Mouse (Mus musculus): ENCODE measurements around the gene Trim2. TPM values are rescaled to one million over a fixed set of nuclear protein-coding genes. Genes with fewer than 3 reads are reported as not detected.
A peak's percentile ranks its signal among the peaks of the same experiment; 100 is the strongest.

Gene Trim2
- polyA plus RNA-seq, 1 experiment, result 2.4 TPM

GRCm38 (mm10) chr3:84261863-84262262 lies 44.8 kb downstream of the Trim2 start:
- Histone ChIP-seq H3K79me2 (ENCODE audit: control insufficient read depth, insufficient read depth) (no peaks in the 10 kb centered on the region), H3K36me3 (ENCODE audit: control insufficient read depth, insufficient read depth) (no peaks in the 10 kb centered on the region), H3K27me3 (ENCODE audit: control insufficient read depth, insufficient read depth, insufficient read length) (peaks cover 5% of the 10 kb centered on the region), H3K79me3 (ENCODE audit: low read depth) (no peaks in the 10 kb centered on the region), H3K4me3 (ENCODE audit: insufficient read depth, poor library complexity, severe bottlenecking) (no peak overlapping the region), H3ac (ENCODE audit: control insufficient read depth, insufficient read length, low read depth) (no peak overlapping the region)
- TF ChIP-seq MYOD1 (IDR thresholded peaks at IDR 0.05; ENCODE audit: control insufficient read depth, insufficient read length, low read depth) (no peak), FOSL1 (IDR thresholded peaks at IDR 0.05; ENCODE audit: insufficient read depth, low read length, poor library complexity, severe bottlenecking) (no peak), CTCF (IDR thresholded peaks at IDR 0.05; ENCODE audit: control insufficient read depth, insufficient read depth, insufficient read length) (no peak), USF1 (IDR thresholded peaks at IDR 0.05; ENCODE audit: low read depth) (no peak), MYOG (IDR thresholded peaks at IDR 0.05; ENCODE audit: control insufficient read depth, extremely low read depth, insufficient read length) (no peak), CEBPB (IDR thresholded peaks at IDR 0.05; ENCODE audit: low read depth) (no peak), MAX (IDR thresholded peaks at IDR 0.05) (no peak)

GRCm38 (mm10) chr3:84260837-84261236 lies 45.8 kb downstream of the Trim2 start:
- no peak overlapping the region for H3K4me3 ChIP-seq (ENCODE audit: insufficient read depth, poor library complexity, severe bottlenecking)
- H3K79me2 ChIP-seq (ENCODE audit: control insufficient read depth, insufficient read depth), result no peaks in the 10 kb centered on the region
- H3K79me3 ChIP-seq (ENCODE audit: low read depth), result no peaks in the 10 kb centered on the region
- H3K36me3 ChIP-seq (ENCODE audit: control insufficient read depth, insufficient read depth), result no peaks in the 10 kb centered on the region
- H3K27me3 ChIP-seq (ENCODE audit: control insufficient read depth, insufficient read depth, insufficient read length), result peaks cover 5% of the 10 kb centered on the region
- no peak overlapping the region for H3ac ChIP-seq (ENCODE audit: control insufficient read depth, insufficient read length, low read depth)
- no peak for TF ChIP-seq USF1 (IDR thresholded peaks at IDR 0.05; ENCODE audit: low read depth)
- no peak for TF ChIP-seq MYOG (IDR thresholded peaks at IDR 0.05; ENCODE audit: control insufficient read depth, extremely low read depth, insufficient read length)
- no peak for TF ChIP-seq CEBPB (IDR thresholded peaks at IDR 0.05; ENCODE audit: low read depth)
- no peak for TF ChIP-seq FOSL1 (IDR thresholded peaks at IDR 0.05; ENCODE audit: insufficient read depth, low read length, poor library complexity, severe bottlenecking)
- no peak for TF ChIP-seq CTCF (IDR thresholded peaks at IDR 0.05; ENCODE audit: control insufficient read depth, insufficient read depth, insufficient read length)
- no peak for TF ChIP-seq MAX (IDR thresholded peaks at IDR 0.05)
- TF ChIP-seq MYOD1 (IDR thresholded peaks at IDR 0.05; ENCODE audit: control insufficient read depth, insufficient read length, low read depth), result no peak

GRCm38 (mm10) chr3:84260024-84260535 lies 46.6 kb downstream of the Trim2 start:
- Histone ChIP-seq H3K79me3 (ENCODE audit: low read depth) (no peaks in the 10 kb centered on the region), H3ac (ENCODE audit: control insufficient read depth, insufficient read length, low read depth) (no peak overlapping the region), H3K27me3 (ENCODE audit: control insufficient read depth, insufficient read depth, insufficient read length) (no peaks in the 10 kb centered on the region), H3K79me2 (ENCODE audit: control insufficient read depth, insufficient read depth) (no peaks in the 10 kb centered on the region), H3K36me3 (ENCODE audit: control insufficient read depth, insufficient read depth) (no peaks in the 10 kb centered on the region), H3K4me3 (ENCODE audit: insufficient read depth, poor library complexity, severe bottlenecking) (peak overlapping the region; percentile 43)
- TF ChIP-seq CEBPB (IDR thresholded peaks at IDR 0.05; ENCODE audit: low read depth), result no peak

GRCm38 (mm10) chr3:84259281-84260023 lies 47.2 kb downstream of the Trim2 start:
- Histone ChIP-seq H3K79me2 (ENCODE audit: control insufficient read depth, insufficient read depth) (no peaks in the 10 kb centered on the region), H3K27me3 (ENCODE audit: control insufficient read depth, insufficient read depth, insufficient read length) (no peaks in the 10 kb centered on the region), H3K79me3 (ENCODE audit: low read depth) (no peaks in the 10 kb centered on the region), H3K4me3 (ENCODE audit: insufficient read depth, poor library complexity, severe bottlenecking) (peak overlapping the region; percentile 43), H3K36me3 (ENCODE audit: control insufficient read depth, insufficient read depth) (no peaks in the 10 kb centered on the region), H3ac (ENCODE audit: control insufficient read depth, insufficient read length, low read depth) (peak overlapping the region; percentile 92)
- peak; percentile 12 for TF ChIP-seq MAX (IDR thresholded peaks at IDR 0.05)
- no peak for TF ChIP-seq USF1 (IDR thresholded peaks at IDR 0.05; ENCODE audit: low read depth)

GRCm38 (mm10) chr3:84258518-84259031 lies 48.1 kb downstream of the Trim2 start:
- TF ChIP-seq FOSL1 (IDR thresholded peaks at IDR 0.05; ENCODE audit: insufficient read depth, low read length, poor library complexity, severe bottlenecking) (no peak), USF1 (IDR thresholded peaks at IDR 0.05; ENCODE audit: low read depth) (no peak), CTCF (IDR thresholded peaks at IDR 0.05; ENCODE audit: control insufficient read depth, insufficient read depth, insufficient read length) (no peak), MAX (IDR thresholded peaks at IDR 0.05) (no peak), MYOG (IDR thresholded peaks at IDR 0.05; ENCODE audit: control insufficient read depth, extremely low read depth, insufficient read length) (no peak), MYOD1 (IDR thresholded peaks at IDR 0.05; ENCODE audit: control insufficient read depth, insufficient read length, low read depth) (no peak), CEBPB (IDR thresholded peaks at IDR 0.05; ENCODE audit: low read depth) (no peak)
- Histone ChIP-seq H3ac (ENCODE audit: control insufficient read depth, insufficient read length, low read depth) (no peak overlapping the region), H3K36me3 (ENCODE audit: control insufficient read depth, insufficient read depth) (no peaks in the 10 kb centered on the region), H3K4me3 (ENCODE audit: insufficient read depth, poor library complexity, severe bottlenecking) (no peak overlapping the region), H3K27me3 (ENCODE audit: control insufficient read depth, insufficient read depth, insufficient read length) (no peaks in the 10 kb centered on the region), H3K79me3 (ENCODE audit: low read depth) (no peaks in the 10 kb centered on the region), H3K79me2 (ENCODE audit: control insufficient read depth, insufficient read depth) (no peaks in the 10 kb centered on the region)

- Histone ChIP-seq H3ac (ENCODE audit: control insufficient read depth, insufficient read length, low read depth) (no peak overlapping the region), H3K36me3 (ENCODE audit: control insufficient read depth, insufficient read depth) (no peaks in the 10 kb centered on the region), H3K79me3 (ENCODE audit: low read depth) (no peaks in the 10 kb centered on the region), H3K4me3 (ENCODE audit: insufficient read depth, poor library complexity, severe bottlenecking) (no peak overlapping the region), H3K27me3 (ENCODE audit: control insufficient read depth, insufficient read depth, insufficient read length) (no peaks in the 10 kb centered on the region), H3K79me2 (ENCODE audit: control insufficient read depth, insufficient read depth) (no peaks in the 10 kb centered on the region)
- TF ChIP-seq CEBPB (IDR thresholded peaks at IDR 0.05; ENCODE audit: low read depth) (no peak), MAX (IDR thresholded peaks at IDR 0.05) (no peak), USF1 (IDR thresholded peaks at IDR 0.05; ENCODE audit: low read depth) (no peak), CTCF (IDR thresholded peaks at IDR 0.05; ENCODE audit: control insufficient read depth, insufficient read depth, insufficient read length) (no peak), MYOD1 (IDR thresholded peaks at IDR 0.05; ENCODE audit: control insufficient read depth, insufficient read length, low read depth) (no peak), MYOG (IDR thresholded peaks at IDR 0.05; ENCODE audit: control insufficient read depth, extremely low read depth, insufficient read length) (no peak), FOSL1 (IDR thresholded peaks at IDR 0.05; ENCODE audit: insufficient read depth, low read length, poor library complexity, severe bottlenecking) (no peak)
These were observed 48.6 kb downstream of the Trim2 start for GRCm38 (mm10) chr3:84257989-84258517.

Data from C2C12 (cell line).